Mouse (Mus musculus) megakaryocyte-erythroid progenitor cell, adult 5-6 weeks (primary cell): ENCODE results near the gene Cnga4. TPM values are rescaled to one million over a fixed set of nuclear protein-coding genes. Genes with fewer than 3 reads are reported as not detected.
"Not testable (repeated sequence)": the region's sequence is repeated elsewhere in the genome, so short reads cannot be mapped to it uniquely, and the experiment has no call there.

Source experiments
- ATAC-seq: replicated peaks from 2 replicates; pipeline ENCODE4 v1.8.0; 2016; ENCODE audit warnings: mild to moderate bottlenecking, inconsistent platforms; ENCODE audit not compliant: severe bottlenecking, poor library complexity, low FRiP score, low TSS enrichment
- total RNA-seq, 2 experiments: library from RNA; stranded (forward) in 1 of 2; stranded (reverse) in 1 of 2; fragments of 200-1000, 215-1000 nt in 1 of 2; fragments of >200 nt in 1 of 2; fragmentation: Nextera tagmentation in 1 of 2; gene quantifications; 2 replicates each; pipeline ENCODE4 v1.2.3; 2014 to 2017

Gene Cnga4
- total RNA-seq (2014; fragmentation: Nextera tagmentation) (not detected in 2 replicates), total RNA-seq (2017) (not detected in 2 replicates)

GRCm38 (mm10) chr7:105404268-105404667 is at the start of gene Cnga4:
TSS of gene Cnga4 (plus strand) at chr7:105404568.
- no peak for ATAC-seq

DNA sequence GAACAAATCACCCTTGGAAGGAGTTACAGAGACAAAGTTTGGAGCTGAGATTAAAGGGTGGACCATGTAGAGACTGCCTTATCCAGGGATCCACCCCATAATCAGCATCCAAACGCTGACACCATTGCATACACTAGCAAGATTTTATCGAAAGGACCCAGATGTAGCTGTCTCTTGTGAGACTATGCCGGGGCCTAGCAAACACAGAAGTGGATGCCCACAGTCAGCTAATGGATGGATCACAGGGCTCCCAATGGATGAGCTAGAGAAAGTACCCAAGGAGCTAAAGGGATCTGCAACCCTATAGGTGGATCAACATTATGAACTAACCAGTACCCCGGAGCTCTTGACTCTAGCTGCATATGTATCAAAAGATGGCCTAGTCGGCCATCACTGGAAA is 48.3 kb upstream of the Cnga4 start:
- ATAC-seq, result not testable (repeated sequence)

DNA sequence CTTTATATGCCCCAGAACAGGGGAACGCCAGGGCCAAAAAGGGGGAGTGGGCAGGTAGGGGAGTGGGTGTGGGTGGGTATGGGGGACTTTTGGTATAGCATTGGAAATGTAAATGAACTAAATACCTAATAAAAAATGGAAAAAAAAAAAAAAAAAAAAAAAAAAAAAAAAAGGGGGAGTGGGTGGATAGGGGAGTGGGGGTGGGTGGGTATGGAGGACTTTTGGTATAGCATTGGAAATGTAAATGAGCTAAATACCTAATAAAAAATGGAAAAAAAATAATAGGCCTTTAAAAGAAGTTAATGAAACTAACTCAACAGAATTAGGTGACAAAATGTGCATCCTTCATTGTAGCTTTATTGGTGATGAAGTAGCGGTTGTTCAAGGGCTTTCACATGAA is 47.9 kb upstream of the Cnga4 start:
- ATAC-seq, result not testable (repeated sequence)

DNA sequence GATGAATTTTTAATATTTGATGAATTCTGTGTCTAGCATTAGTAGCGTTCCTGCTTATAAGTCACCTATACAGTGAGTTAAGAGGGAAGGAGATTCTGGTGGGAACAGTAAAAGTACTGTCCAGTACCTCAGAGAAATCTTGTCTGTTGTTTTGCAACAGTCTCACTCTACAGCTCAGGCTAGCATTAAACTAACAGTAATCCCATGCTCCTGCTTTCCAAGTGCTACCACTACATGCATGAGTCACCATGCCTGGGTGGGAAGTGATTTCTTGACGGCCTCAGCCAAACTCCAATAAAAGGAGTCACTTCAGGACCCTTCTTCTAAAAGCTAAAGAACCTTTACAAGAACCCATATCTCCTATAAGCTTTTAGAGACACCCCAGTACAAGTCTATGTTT is 42.7 kb upstream of the Cnga4 start:
- no peak for ATAC-seq

- ATAC-seq, result no peak
Observed at GRCm38 (mm10) chr7:105367268-105367667, 37.1 kb upstream of the Cnga4 start.

GRCm38 (mm10) chr7:105367930-105368329 is 36.4 kb upstream of the Cnga4 start, which contains the start of gene Olfr692:
TSS of gene Olfr692 (plus strand) at chr7:105368230.
- ATAC-seq, result no peak

DNA sequence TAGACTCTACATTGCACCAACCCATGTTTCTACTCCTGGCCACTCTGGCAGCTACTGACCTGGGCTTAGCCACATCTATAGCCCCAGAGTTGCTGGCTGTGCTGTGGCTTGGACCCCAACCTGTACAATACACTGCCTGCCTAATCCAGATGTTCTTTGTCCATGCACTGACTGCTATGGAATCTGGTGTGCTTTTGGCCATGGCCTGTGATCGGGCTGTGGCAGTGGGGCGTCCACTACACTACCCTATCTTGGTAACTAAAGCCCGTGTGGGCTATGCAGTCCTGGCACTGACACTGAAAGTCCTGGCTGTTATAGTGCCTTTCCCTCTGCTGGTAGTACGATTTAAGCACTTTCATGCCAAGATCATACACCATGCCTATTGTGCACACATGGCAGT is 35.8 kb upstream of the Cnga4 start:
- no peak for ATAC-seq

GRCm38 (mm10) chr7:105372912-105373311 is 31.5 kb upstream of the Cnga4 start:
- ATAC-seq, result no peak

GRCm38 (mm10) chr7:105373509-105373908 is 30.9 kb upstream of the Cnga4 start:
- ATAC-seq, result peak; percentile 96

DNA sequence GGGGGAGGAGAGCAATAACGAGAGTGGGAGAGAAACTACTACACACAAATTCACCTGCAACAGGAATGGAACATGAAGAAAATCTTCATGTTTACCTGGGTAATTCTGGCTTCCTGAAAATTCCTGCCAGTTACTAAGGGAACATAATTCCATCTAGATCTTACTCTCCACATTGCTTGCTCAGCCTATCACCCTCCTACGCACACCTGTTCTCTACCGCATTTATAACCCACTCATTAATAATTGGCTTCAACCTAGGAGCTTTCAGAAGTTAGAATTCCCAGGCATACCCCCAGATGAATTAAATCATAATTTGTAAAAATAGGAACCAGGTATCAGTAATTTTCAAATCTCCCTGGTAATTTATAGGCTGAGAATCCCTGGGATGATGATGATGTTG is 30.4 kb upstream of the Cnga4 start:
- no peak for ATAC-seq

DNA sequence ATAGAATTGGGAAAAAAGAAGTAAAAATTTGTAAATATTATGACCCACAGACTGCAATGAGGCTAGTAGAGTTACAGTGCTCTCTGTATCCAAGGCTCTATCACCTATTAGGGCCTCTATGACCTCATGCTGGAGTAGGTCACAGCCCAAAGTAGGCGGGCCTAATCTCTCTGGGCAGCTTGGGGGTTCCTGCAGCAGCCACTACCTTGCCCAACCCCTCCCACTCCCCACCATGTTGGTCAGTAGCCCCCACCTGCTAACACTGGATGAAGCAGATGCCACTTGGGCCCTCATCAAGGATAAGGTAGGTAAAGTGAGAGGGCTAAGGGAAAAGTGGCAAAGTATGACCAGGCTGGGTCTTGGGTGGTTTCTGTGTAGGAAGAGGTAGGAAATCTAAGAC is 29.5 kb upstream of the Cnga4 start, which contains the start of gene Gm5901:
Gm5901 (plus strand) TSS at position 173 of the 400 bp plus-strand sequence.
- no peak for ATAC-seq

- no peak for ATAC-seq
Observed at GRCm38 (mm10) chr7:105380329-105380728, 24.0 kb upstream of the Cnga4 start.

DNA sequence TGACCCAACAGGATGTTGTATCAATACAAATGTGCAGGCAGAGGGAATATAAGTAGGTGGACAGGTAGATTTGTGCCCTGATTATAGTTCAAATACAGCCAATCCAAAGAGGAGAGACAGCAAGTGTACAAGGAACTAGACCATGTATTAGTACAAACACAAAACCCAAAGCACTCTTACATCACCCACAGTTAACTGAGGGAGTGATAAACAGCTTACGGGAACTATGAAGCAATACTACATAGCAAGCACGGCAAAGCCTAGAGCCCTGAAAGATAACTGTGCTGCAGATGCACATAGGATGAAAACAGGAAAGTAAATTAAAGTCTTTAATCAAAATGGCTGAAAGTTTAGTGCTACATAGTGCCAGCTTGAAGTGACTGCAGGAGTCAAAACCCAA is 16.7 kb upstream of the Cnga4 start:
- ATAC-seq, result no peak

DNA sequence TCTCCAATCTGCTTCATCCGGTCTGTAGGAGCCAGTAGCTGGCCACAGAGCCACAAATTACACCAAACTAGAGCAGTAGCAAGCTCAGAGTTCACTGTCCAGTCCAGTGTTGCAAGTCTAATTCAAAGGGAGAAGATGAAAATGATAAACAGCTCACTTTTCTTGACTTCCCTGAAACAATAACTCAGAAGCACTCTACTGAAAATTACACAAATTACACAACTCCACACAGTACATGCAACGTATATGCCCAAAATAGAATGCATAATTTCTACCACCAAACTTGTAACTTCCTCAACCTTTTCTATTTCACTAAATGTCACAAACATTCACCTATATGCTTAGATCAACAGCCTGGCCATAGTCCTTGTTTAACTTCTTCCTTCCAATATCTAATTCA is 14.1 kb upstream of the Cnga4 start:
- no peak for ATAC-seq

GRCm38 (mm10) chr7:105394606-105395005 is 9.8 kb upstream of the Cnga4 start:
- ATAC-seq, result no peak

DNA sequence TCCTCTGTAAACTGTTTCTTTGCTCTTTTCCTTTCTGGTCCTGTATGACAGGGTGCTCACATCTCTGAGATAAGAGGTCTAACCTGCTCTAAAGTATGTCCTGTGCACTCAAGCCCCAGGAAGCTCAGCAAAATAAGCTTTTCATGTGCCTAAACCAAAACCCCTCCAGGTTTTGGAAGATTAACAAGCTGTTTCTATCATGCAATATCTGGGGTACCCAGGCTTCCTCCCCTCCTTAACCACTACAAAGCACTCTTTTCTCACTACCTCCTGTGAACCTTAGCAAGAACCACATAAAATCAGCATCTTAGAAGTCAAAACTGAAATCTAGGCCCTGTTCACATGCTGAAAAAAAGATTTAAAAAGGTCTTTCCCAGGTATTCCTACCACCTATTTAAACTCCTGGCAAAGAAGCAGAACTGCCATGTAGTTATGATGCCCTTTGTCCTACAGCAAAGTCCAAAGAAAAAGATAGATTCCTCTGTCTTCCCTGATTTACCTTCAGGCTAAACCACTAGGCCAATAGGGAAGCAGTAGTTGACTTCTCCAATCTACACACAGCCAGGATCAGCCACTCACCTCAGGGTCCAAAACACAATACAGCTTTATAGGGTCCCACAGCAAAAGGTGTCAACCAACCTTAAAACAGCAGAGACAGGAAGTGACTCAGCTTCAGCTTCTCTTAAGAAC is 9.1 kb upstream of the Cnga4 start:
- no peak for ATAC-seq

DNA sequence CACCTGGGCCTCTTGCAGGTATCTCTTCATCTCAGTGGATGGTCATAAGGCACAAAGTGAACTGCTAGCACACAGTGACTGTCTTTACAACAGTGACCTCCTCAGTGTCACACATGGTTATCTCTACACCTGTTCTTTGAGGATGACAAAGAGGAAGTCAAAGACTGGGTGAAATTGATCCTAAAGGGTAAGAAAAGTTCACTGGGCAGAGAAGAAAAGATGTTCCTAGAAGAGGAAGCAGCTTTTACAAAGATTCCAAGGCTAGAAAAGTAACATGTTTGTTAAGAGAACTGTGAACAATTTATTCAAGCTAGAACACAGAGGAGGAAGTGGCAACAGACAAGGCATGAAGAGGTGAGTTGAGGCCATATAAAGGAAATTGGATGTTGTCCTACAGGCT is 8.2 kb upstream of the Cnga4 start:
- ATAC-seq, result no peak

- ATAC-seq, result peak; percentile 24
Observed at GRCm38 (mm10) chr7:105399058-105399934, 5.1 kb upstream of the Cnga4 start.

DNA sequence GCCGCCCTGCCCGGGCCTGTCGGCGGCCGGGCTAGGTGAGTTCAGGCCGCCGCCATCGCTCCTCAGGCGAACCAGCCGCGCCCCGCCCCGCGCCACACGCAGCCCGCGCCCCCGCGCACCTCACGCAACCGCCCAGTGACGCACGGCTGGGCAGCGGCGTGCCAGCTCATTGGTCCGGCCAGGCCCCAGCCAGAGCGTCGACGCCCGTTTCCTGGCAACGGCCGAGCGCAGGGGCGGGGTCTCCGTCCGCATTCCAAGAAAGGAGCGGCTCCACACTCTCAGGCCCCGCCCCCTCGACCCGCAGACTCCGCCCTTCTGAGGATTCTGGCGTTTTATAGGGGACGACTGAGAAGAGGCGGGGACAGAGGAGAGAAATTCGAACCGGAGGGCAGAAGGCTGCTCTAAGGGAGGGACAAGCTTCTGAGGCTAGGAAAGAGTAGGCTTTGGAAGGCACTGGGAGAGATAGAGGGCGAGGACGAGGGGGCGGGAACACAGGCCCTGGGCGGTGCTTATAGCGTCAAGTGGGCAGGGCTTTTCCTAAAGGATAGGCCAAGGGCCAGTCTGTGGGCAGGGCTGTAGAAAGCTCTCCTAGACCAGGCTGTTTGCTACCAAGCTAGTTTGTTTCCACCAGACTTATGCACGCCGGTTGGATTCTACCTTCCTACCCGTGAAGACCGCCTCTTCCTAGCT is 4.3 kb upstream of the Cnga4 start, which contains the start of gene Fam160a2:
Fam160a2 (minus strand) TSS at position 120 of the 690 bp plus-strand sequence.
- peak; percentile 96 for ATAC-seq

DNA sequence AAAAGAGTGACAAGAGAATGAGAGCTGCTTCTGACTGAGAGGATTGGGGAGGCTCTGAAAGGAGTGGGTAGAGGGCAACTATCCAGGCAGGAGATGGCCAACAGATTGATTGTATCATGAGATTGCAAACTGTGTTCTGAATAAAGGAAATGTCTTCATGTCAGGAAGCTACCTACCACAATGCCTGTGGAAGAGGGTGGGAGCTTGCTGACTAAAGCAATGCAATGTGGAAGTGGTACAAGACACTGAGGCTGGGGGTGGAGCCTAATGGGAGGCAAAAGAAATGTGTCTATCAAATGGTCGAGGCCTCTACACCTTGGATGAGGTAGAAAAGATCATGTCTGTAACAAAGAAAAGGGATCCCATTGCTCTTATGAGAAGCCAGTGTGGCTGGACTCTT is 2.0 kb downstream of the Cnga4 start:
- no peak for ATAC-seq
